Mouse (Mus musculus) intestine, embryonic 16.5 days (tissue): Measurements from ENCODE around the gene Gm6337. TPM values are rescaled to one million over a fixed set of nuclear protein-coding genes. Genes with fewer than 3 reads are reported as not detected.
"Not testable (repeated sequence)": the region's sequence is repeated elsewhere in the genome, so short reads cannot be mapped to it uniquely, and the experiment has no call there.

Source experiments
- ATAC-seq: fragments of 200-750 bp; cut with Nextera tagmentation; 2 replicates; pipeline ENCODE4 v1.8.0; 2017; ENCODE audit warnings: moderate TSS enrichment, moderate library complexity
- H3K27ac ChIP-seq: fragments of 300-500 bp; sonication (generic); 2 replicates; pipeline ENCODE4 v1.5.1; 2014; ENCODE audit warnings: mild to moderate bottlenecking, low read length
- H3K27me3 ChIP-seq: fragments of 300-500 bp; sonication (generic); replicated peaks from 2 replicates; pipeline ENCODE4 v1.6.1; 2014; ENCODE audit warnings: low read length, control low read depth, mixed read lengths; ENCODE audit not compliant: control insufficient read depth, insufficient read depth
- H3K36me3 ChIP-seq: fragments of 300-500 bp; sonication (generic); 2 replicates; pipeline ENCODE4 v1.6.1; 2014; ENCODE audit warnings: low read length, control low read depth; ENCODE audit not compliant: control insufficient read depth, insufficient read depth
- H3K4me1 ChIP-seq: fragments of 300-500 bp; sonication (generic); 2 replicates; pipeline ENCODE4 v1.6.1; 2014; ENCODE audit warnings: low read length, control low read depth, mixed read lengths; ENCODE audit not compliant: control insufficient read depth, insufficient read depth
- H3K4me2 ChIP-seq: fragments of 300-500 bp; sonication (generic); 2 replicates; pipeline ENCODE4 v1.6.1; 2014; ENCODE audit warnings: low read depth, low read length, control low read depth
- H3K4me3 ChIP-seq: fragments of 300-500 bp; sonication (generic); 2 replicates; pipeline ENCODE4 v1.5.1; 2014; ENCODE audit warnings: mild to moderate bottlenecking, low read length
- H3K9ac ChIP-seq: fragments of 300-500 bp; sonication (generic); 2 replicates; pipeline ENCODE4 v1.6.1; 2014; ENCODE audit warnings: low read depth, low read length
- H3K9me3 ChIP-seq: fragments of 300-500 bp; sonication (generic); 2 replicates; pipeline ENCODE4 v1.6.1; 2016; ENCODE audit warnings: low read length, control low read depth; ENCODE audit not compliant: control insufficient read depth
- WGBS: fragments of 180-500 bp; shearing (Covaris S2); extraction: QIAGEN DNeasy Blood & Tissue Kit; methylation state at CpG from one replicate; pipeline ENCODE4 v1.1.7; 2014; 5-methylcytosine and 5-hydroxymethylcytosine counted together
- polyA plus RNA-seq: library from polyadenylated mRNA; unstranded; fragments of >200 nt; fragmentation: Nextera tagmentation; extraction: Ambion mirVana; gene quantifications from 2 replicates; pipeline ENCODE4 v1.2.1, GENCODE M21; 2015

The Gm6337 gene
- polyA plus RNA-seq, result not detected in 2 replicates

DNA sequence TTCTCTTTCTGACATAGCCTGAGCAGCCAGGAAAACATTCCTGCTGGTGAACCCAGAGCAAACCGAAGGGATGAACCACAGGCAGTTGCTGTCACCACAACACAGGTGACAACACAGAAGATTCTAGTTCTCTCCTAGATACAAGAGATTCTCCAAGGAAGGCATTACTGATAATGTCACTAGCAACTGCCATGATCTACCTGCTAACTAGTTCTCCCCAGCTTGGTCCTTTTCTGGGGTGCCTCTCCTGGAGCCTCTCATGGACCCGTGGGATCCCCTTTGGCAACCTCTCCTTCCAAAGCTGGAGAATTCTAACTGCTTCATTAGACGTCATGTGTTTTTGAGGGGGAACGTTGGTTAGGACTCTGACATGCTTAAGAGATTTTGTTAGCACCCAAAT is at the start of gene Gm6337:
Gene Gm6337, minus strand, starts transcription at position 101 of the 400 bp plus-strand sequence.
- not testable (repeated sequence) for H3K36me3 ChIP-seq, H3K27me3 ChIP-seq, H3K9ac ChIP-seq, ATAC-seq, H3K27ac ChIP-seq, H3K4me2 ChIP-seq, H3K4me3 ChIP-seq, H3K9me3 ChIP-seq, H3K4me1 ChIP-seq
- 80% methylated on average over 2 of the region's 4 CpGs for WGBS

DNA sequence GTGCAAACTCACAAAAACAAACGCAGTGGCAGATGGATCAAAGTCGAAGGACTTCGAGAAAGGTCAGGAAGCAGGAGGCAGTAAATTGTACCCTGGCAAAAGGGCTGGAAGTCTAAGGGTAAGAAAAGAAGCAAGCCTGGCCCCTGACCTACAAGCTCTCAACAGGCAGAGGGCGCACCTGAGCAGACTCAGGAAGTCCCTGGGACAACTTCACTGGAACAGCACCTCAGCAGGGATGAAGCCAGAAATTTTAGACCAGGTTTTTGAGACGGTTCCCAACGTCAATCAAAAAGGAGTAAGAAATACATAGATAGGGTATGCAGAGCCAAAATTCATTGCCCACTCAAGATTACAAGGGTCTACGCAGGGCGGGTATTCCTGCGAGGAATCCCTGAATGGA is 49.4 kb upstream of the Gm6337 start:
- H3K36me3 ChIP-seq, H3K27me3 ChIP-seq, ATAC-seq, H3K9me3 ChIP-seq, H3K27ac ChIP-seq, H3K4me1 ChIP-seq, H3K9ac ChIP-seq: not testable (repeated sequence)
- Histone ChIP-seq H3K4me3 (peak overlapping the region; percentile 37; the same call in 1 of the 2 replicates), H3K4me2 (peak overlapping the region; percentile 46)
- 12% methylated on average over 8 of the region's 9 CpGs for WGBS

DNA sequence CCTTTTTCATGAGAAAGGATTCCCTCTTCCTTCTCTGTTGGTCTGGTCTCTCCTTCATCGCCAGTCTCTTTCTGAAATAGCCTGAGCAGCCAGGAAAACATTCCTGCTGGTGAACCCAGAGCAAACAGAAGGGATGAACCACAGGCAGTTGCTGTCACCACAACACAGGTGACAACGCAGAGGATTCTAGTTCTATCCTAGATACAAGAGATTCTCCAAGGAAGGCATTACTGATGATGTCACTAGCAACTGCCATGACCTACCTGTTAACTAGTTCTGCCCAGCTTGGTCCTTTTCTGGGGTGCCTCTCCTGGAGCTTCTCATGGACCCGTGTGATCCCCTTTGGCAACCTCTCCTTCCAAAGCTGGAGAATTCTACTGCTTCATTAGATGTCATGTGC is 35.8 kb upstream of the Gm6337 start, which contains the start of gene Gm8206:
Gene Gm8206, minus strand, starts transcription at position 101 of the 400 bp plus-strand sequence.
- not testable (repeated sequence) for ATAC-seq, H3K4me1 ChIP-seq, H3K9ac ChIP-seq, H3K4me3 ChIP-seq, H3K27me3 ChIP-seq, H3K27ac ChIP-seq, H3K4me2 ChIP-seq, H3K36me3 ChIP-seq, H3K9me3 ChIP-seq
- WGBS, result 78% methylated on average over 2 of the region's 3 CpGs

Other genes starting within 250 kb of the Gm6337 start
- gene Gm3424, start 227.9 kb downstream of the Gm6337 start, polyA plus RNA-seq, result not detected in 2 replicates
- gene Gm8237, start 177.9 kb downstream of the Gm6337 start, polyA plus RNA-seq, result 0.11 TPM in 1 of 2 replicates, not detected in the other
- gene Gm3248, start 96.5 kb downstream of the Gm6337 start, polyA plus RNA-seq, result 0.48 and 0.56 TPM in 2 replicates
- not detected in 2 replicates for gene Gm3453, start 79.1 kb downstream of the Gm6337 start, polyA plus RNA-seq
- 0.37 and 0.71 TPM in 2 replicates for gene Gm8206, start 35.7 kb upstream of the Gm6337 start, polyA plus RNA-seq
- gene Gm3468, start 50.4 kb upstream of the Gm6337 start, polyA plus RNA-seq, result 0.78 and 1.4 TPM in 2 replicates
- gene Gm3476, start 67.5 kb upstream of the Gm6337 start, polyA plus RNA-seq, result not detected in 2 replicates
- gene Gm21560, start 161.0 kb upstream of the Gm6337 start, polyA plus RNA-seq, result not detected in 2 replicates
- gene Gm3411, start 229.0 kb upstream of the Gm6337 start, polyA plus RNA-seq, result 1.1 and 1.5 TPM in 2 replicates
- not detected in 2 replicates for gene Gm21103, start 246.6 kb upstream of the Gm6337 start, polyA plus RNA-seq